Mouse (Mus musculus) forebrain, embryonic 13.5 days (tissue): ENCODE results near the gene Tead1. TPM values are rescaled to one million over a fixed set of nuclear protein-coding genes. Genes with fewer than 3 reads are reported as not detected.

ENCODE experiments used
- ATAC-seq: fragments of 200-750 bp; cut with Nextera tagmentation; 2 replicates; pipeline ENCODE4 v1.8.0; 2017
- H3K27ac ChIP-seq: fragments of 300-500 bp; sonication (generic); 2 replicates; pipeline ENCODE4 v1.5.1; 2015; ENCODE audit warnings: inconsistent platforms, mild to moderate bottlenecking, moderate library complexity
- H3K27me3 ChIP-seq: fragments of 300-500 bp; sonication (generic); 2 replicates; pipeline ENCODE4 v1.6.1; 2015; ENCODE audit warnings: mild to moderate bottlenecking, inconsistent platforms
- H3K36me3 ChIP-seq: fragments of 300-500 bp; sonication (generic); 2 replicates; pipeline ENCODE4 v1.6.1; 2015; ENCODE audit warnings: mild to moderate bottlenecking, inconsistent platforms; ENCODE audit not compliant: poor library complexity, severe bottlenecking
- H3K4me1 ChIP-seq: fragments of 300-500 bp; sonication (generic); 2 replicates; pipeline ENCODE4 v1.6.1; 2015; ENCODE audit warnings: inconsistent platforms
- H3K4me2 ChIP-seq: fragments of 300-500 bp; sonication (generic); 2 replicates; pipeline ENCODE4 v1.6.1; 2015; ENCODE audit warnings: inconsistent platforms, mild to moderate bottlenecking, moderate library complexity
- H3K4me3 ChIP-seq: fragments of 300-500 bp; sonication (generic); 2 replicates; pipeline ENCODE4 v1.5.1; 2015; ENCODE audit warnings: mild to moderate bottlenecking, inconsistent platforms
- H3K9ac ChIP-seq: fragments of 300-500 bp; sonication (generic); 2 replicates; pipeline ENCODE4 v1.6.1; 2015; ENCODE audit warnings: mild to moderate bottlenecking, inconsistent platforms
- H3K9me3 ChIP-seq: fragments of 300-500 bp; sonication (generic); replicated peaks from 2 replicates; pipeline ENCODE4 v1.6.1; 2016; ENCODE audit warnings: inconsistent platforms
- WGBS: fragments of 180-500 bp; shearing (Covaris S2); methylation state at CpG from one replicate; pipeline ENCODE4 v1.1.7; 2015; 5-methylcytosine and 5-hydroxymethylcytosine counted together
- polyA plus RNA-seq: library from polyadenylated mRNA; unstranded; fragments of >200 nt; fragmentation: Nextera tagmentation; extraction: Ambion mirVana; gene quantifications from 2 replicates; pipeline ENCODE4 v1.2.1, GENCODE M21; 2015

Gene Tead1
- polyA plus RNA-seq, 1 experiment from 2014 or later, result 22.0 TPM

GRCm38 (mm10) chr7:112764921-112765320 lies 85.8 kb downstream of the Tead1 start:
- Histone ChIP-seq H3K9ac (no peak overlapping the region), H3K36me3 (no peaks in the 10 kb centered on the region), H3K27me3 (no peaks in the 10 kb centered on the region), H3K4me2 (no peak overlapping the region), H3K4me3 (no peak overlapping the region), H3K9me3 (no peaks in the 10 kb centered on the region), H3K4me1 (peaks cover 47% of the 10 kb centered on the region), H3K27ac (no peak overlapping the region)
- no peak for ATAC-seq
- WGBS, result 82% methylated on average over 4 of the region's 4 CpGs

GRCm38 (mm10) chr7:112769866-112770265 lies 90.7 kb downstream of the Tead1 start:
- Histone ChIP-seq H3K4me2 (no peak overlapping the region), H3K4me1 (peaks cover 18% of the 10 kb centered on the region; the same call in 1 of the 2 replicates), H3K4me3 (no peak overlapping the region), H3K9me3 (no peaks in the 10 kb centered on the region), H3K27ac (no peak overlapping the region), H3K36me3 (no peaks in the 10 kb centered on the region), H3K9ac (no peak overlapping the region), H3K27me3 (no peaks in the 10 kb centered on the region)
- 88% methylated on average over 2 of the region's 2 CpGs for WGBS
- ATAC-seq, result no peak

- Histone ChIP-seq H3K36me3 (no peaks in the 10 kb centered on the region), H3K4me1 (peaks cover 33% of the 10 kb centered on the region), H3K27ac (no peak overlapping the region), H3K9me3 (no peaks in the 10 kb centered on the region), H3K4me3 (no peak overlapping the region), H3K27me3 (no peaks in the 10 kb centered on the region), H3K9ac (no peak overlapping the region), H3K4me2 (no peak overlapping the region)
- no peak for ATAC-seq
- WGBS, result 80% methylated on average over 6 of the region's 6 CpGs
These were observed 92.3 kb downstream of the Tead1 start for GRCm38 (mm10) chr7:112771461-112771860.

GRCm38 (mm10) chr7:112772777-112773176 lies 93.7 kb downstream of the Tead1 start:
- Histone ChIP-seq H3K27ac (no peak overlapping the region), H3K27me3 (no peaks in the 10 kb centered on the region), H3K4me3 (no peak overlapping the region), H3K9ac (no peak overlapping the region), H3K36me3 (no peaks in the 10 kb centered on the region), H3K4me1 (peaks cover 43% of the 10 kb centered on the region), H3K9me3 (no peaks in the 10 kb centered on the region), H3K4me2 (no peak overlapping the region)
- ATAC-seq, result no peak
- WGBS, result 84% methylated on average over 6 of the region's 6 CpGs

GRCm38 (mm10) chr7:112773601-112774000 lies 94.5 kb downstream of the Tead1 start:
- Histone ChIP-seq H3K36me3 (no peaks in the 10 kb centered on the region), H3K4me3 (no peak overlapping the region), H3K27ac (no peak overlapping the region), H3K9me3 (no peaks in the 10 kb centered on the region), H3K27me3 (no peaks in the 10 kb centered on the region), H3K4me1 (peaks cover 48% of the 10 kb centered on the region), H3K4me2 (no peak overlapping the region), H3K9ac (no peak overlapping the region)
- ATAC-seq, result no peak
- 96% methylated on average over 4 of the region's 4 CpGs for WGBS

- Histone ChIP-seq H3K4me1 (peaks cover 58% of the 10 kb centered on the region), H3K36me3 (no peaks in the 10 kb centered on the region), H3K9me3 (no peaks in the 10 kb centered on the region), H3K4me2 (no peak overlapping the region), H3K4me3 (no peak overlapping the region), H3K9ac (no peak overlapping the region), H3K27ac (no peak overlapping the region), H3K27me3 (no peaks in the 10 kb centered on the region)
- WGBS, result 73% methylated on average over 5 of the region's 5 CpGs
- no peak for ATAC-seq
These were observed 96.7 kb downstream of the Tead1 start for GRCm38 (mm10) chr7:112775816-112776215.

- H3K4me1 ChIP-seq, result peaks cover 58% of the 10 kb centered on the region
- no peak overlapping the region for H3K4me2 ChIP-seq
- no peaks in the 10 kb centered on the region for H3K27me3 ChIP-seq
- H3K4me3 ChIP-seq, result no peak overlapping the region
- no peaks in the 10 kb centered on the region for H3K9me3 ChIP-seq
- no peak for ATAC-seq
- H3K27ac ChIP-seq, result no peak overlapping the region
- 60% methylated on average over 5 of the region's 5 CpGs for WGBS
- H3K36me3 ChIP-seq, result no peaks in the 10 kb centered on the region
- H3K9ac ChIP-seq, result no peak overlapping the region
These were observed 97.6 kb downstream of the Tead1 start for GRCm38 (mm10) chr7:112776670-112777069.

GRCm38 (mm10) chr7:112779636-112780035 lies 100.5 kb downstream of the Tead1 start:
- H3K4me3 ChIP-seq, result no peak overlapping the region
- no peak overlapping the region for H3K4me2 ChIP-seq
- H3K36me3 ChIP-seq, result no peaks in the 10 kb centered on the region
- H3K27me3 ChIP-seq, result no peaks in the 10 kb centered on the region
- peak overlapping the region; percentile 17; the same call in 1 of the 2 replicates for H3K9ac ChIP-seq
- H3K9me3 ChIP-seq, result no peaks in the 10 kb centered on the region
- peaks cover 58% of the 10 kb centered on the region for H3K4me1 ChIP-seq
- H3K27ac ChIP-seq, result peak overlapping the region; percentile 49
- 28% methylated on average over 6 of the region's 6 CpGs for WGBS
- ATAC-seq, result peak; percentile 70

- no peak overlapping the region for H3K4me3 ChIP-seq
- H3K4me2 ChIP-seq, result no peak overlapping the region
- no peaks in the 10 kb centered on the region for H3K9me3 ChIP-seq
- no peaks in the 10 kb centered on the region for H3K36me3 ChIP-seq
- no peak overlapping the region for H3K9ac ChIP-seq
- H3K27ac ChIP-seq, result no peak overlapping the region
- ATAC-seq, result no peak
- WGBS, result 90% methylated on average over 6 of the region's 6 CpGs
- peaks cover 53% of the 10 kb centered on the region for H3K4me1 ChIP-seq
- H3K27me3 ChIP-seq, result no peaks in the 10 kb centered on the region
These were observed 101.8 kb downstream of the Tead1 start for GRCm38 (mm10) chr7:112780910-112781309.

- 52% methylated on average over 8 of the region's 8 CpGs for WGBS
- Histone ChIP-seq H3K36me3 (no peaks in the 10 kb centered on the region), H3K9me3 (no peaks in the 10 kb centered on the region), H3K27me3 (no peaks in the 10 kb centered on the region), H3K27ac (no peak overlapping the region), H3K4me2 (no peak overlapping the region), H3K4me1 (peaks cover 54% of the 10 kb centered on the region), H3K9ac (no peak overlapping the region), H3K4me3 (no peak overlapping the region)
- no peak for ATAC-seq
These were observed 102.9 kb downstream of the Tead1 start for GRCm38 (mm10) chr7:112781987-112782386.

GRCm38 (mm10) chr7:112784278-112784677 lies 105.2 kb downstream of the Tead1 start:
- Histone ChIP-seq H3K36me3 (no peaks in the 10 kb centered on the region), H3K9me3 (no peaks in the 10 kb centered on the region), H3K27me3 (no peaks in the 10 kb centered on the region), H3K27ac (no peak overlapping the region), H3K4me1 (peaks cover 61% of the 10 kb centered on the region), H3K9ac (no peak overlapping the region), H3K4me2 (no peak overlapping the region), H3K4me3 (no peak overlapping the region)
- ATAC-seq, result no peak
- WGBS, result 90% methylated on average over 3 of the region's 3 CpGs

- H3K4me3 ChIP-seq, result no peak overlapping the region
- no peaks in the 10 kb centered on the region for H3K9me3 ChIP-seq
- no peak overlapping the region for H3K9ac ChIP-seq
- 90% methylated on average over 7 of the region's 7 CpGs for WGBS
- ATAC-seq, result no peak
- peaks cover 60% of the 10 kb centered on the region for H3K4me1 ChIP-seq
- no peaks in the 10 kb centered on the region for H3K36me3 ChIP-seq
- no peak overlapping the region for H3K4me2 ChIP-seq
- no peak overlapping the region for H3K27ac ChIP-seq
- no peaks in the 10 kb centered on the region for H3K27me3 ChIP-seq
These were observed 106.2 kb downstream of the Tead1 start for GRCm38 (mm10) chr7:112785271-112785670.

GRCm38 (mm10) chr7:112786556-112787225 lies 107.6 kb downstream of the Tead1 start:
- no peak overlapping the region for H3K4me3 ChIP-seq
- 6% methylated on average over 7 of the region's 7 CpGs for WGBS
- no peaks in the 10 kb centered on the region for H3K9me3 ChIP-seq
- H3K4me1 ChIP-seq, result peaks cover 53% of the 10 kb centered on the region
- peak overlapping the region; percentile 22 for H3K4me2 ChIP-seq
- H3K9ac ChIP-seq, result peak overlapping the region; percentile 21; the same call in 1 of the 2 replicates
- no peaks in the 10 kb centered on the region for H3K27me3 ChIP-seq
- H3K27ac ChIP-seq, result peak overlapping the region; percentile 75
- H3K36me3 ChIP-seq, result no peaks in the 10 kb centered on the region
- peak; percentile 50 for ATAC-seq
